Mouse (Mus musculus) embryo, embryonic 10.5 days (tissue): ENCODE measurements around the gene Arhgap45.

ENCODE experiments used
- DNase-seq: peaks from one replicate; pipeline ENCODE4 v3.0.0-alpha.2; 2015; ENCODE audit warnings: low spot score

Arhgap45 gene

DNA sequence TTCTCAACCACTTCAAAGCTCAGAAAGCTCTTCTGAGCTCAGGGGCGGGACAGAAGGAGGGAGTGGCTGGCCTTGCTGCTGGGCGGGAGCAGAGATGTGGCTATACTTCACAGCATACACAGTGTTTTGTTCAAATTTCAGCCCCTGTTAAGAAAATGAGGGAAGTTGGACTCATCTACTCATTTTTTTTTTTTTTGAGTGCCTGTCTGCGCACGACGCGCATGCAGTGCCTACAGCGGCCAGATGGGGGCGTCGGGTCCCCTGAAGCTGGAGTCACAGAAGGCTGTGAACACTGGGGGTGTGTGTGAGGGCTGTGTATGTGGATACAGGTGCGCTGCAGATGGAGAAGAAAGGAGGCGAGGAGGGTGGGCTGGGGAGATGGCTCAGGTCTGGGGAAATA is 29.5 kb upstream of the Arhgap45 start:
- DNase-seq: peak; percentile 88

DNA sequence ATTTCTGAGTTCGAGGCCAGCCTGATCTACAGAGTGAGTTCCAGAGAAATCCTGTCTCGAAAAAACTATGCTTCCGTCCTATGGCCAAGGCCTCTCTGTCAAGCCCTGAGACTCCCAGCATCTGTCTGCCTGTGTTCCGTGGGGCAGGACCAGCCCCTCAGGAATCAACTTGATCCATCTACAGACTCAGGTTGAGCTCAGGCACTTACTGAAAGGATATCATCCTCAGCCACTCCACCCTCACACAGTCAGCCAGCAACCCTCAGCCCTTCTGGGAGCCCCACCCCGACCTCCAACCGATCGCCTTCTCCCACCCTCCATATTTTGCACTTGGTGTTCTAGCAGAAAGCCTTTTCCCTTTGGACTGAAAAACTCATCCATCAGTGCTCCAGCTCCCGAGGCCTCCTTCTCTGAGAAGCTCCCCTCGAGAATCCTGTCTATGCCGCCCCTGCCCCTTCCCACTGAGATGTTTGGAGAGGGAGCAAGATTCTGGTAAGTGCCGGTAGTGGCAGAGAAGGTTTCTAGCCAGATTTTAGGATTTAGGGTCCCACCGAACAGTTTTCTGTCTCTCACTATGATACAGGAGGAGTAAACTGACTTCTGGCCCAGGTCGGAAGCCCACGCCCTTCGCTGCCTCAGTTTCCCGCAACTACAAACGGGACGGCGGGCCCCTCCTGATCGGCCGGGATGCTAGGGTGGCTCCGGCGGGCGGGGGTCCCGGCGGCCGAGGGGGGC is 28.5 kb upstream of the Arhgap45 start:
- no peak for DNase-seq

DNA sequence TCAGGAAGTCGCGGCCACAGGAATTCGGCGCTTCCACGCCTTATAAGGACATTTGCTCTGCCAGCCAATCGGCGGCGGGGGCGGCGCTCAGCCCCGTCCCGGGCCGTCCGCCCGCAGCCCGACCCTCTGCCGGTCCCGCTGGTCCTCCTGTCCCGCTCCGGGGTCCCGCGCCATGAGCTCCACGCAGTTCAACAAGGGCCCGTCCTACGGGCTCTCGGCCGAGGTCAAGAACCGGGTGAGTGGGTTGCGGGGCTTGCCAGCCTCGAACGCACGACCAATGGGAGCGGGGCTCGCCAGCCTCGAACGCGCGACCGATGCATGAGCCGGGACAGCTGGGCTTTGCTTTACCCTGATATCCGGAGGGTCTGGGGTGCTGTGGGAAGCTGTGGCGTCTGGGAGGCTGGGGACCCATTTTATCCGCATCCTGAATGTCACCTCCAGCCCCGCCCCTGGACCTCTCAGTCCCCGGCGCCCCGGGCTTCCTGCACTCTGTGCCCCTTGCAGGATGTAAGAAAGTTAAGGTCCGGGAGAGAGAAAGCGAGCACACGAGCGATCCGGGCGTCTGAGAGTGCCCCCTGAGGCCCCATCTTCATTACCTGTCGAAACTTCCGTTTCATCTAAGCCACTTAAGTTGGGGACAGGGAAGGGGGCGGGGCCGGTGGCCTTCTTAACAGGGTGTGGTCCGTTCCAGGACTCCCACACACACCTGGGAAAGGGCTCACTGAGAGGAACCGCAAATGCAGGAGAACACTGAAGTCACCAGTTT is 27.8 kb upstream of the Arhgap45 start, which contains the start of gene Cnn2:
Gene Cnn2, plus strand, starts transcription at position 79 of the 766 bp plus-strand sequence.
- peak; percentile 77 for DNase-seq

DNA sequence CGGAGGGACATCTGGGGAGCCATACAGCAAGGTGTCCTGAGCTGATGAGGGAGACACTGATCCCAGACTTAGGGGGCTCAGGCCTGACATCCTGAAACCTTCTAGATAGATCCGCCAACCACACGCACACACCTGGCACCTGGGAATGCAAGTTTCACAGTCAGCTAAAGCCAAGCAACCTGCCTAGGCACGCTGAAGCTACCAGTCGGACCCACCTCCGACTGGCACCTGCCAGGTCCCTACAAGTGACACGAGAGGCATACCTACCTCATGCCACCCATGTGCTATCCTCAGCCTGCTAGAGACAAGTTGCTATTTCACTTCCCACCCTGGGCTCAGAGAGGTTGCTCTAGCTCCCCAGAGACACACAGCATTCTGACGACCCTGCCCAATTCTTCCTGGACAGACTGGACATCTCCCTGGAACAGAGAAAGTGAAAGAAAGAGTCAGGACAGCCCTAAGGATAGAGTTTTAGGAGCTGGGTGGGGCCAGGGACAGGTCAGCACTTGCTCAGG is 27.1 kb upstream of the Arhgap45 start:
- DNase-seq: no peak

DNA sequence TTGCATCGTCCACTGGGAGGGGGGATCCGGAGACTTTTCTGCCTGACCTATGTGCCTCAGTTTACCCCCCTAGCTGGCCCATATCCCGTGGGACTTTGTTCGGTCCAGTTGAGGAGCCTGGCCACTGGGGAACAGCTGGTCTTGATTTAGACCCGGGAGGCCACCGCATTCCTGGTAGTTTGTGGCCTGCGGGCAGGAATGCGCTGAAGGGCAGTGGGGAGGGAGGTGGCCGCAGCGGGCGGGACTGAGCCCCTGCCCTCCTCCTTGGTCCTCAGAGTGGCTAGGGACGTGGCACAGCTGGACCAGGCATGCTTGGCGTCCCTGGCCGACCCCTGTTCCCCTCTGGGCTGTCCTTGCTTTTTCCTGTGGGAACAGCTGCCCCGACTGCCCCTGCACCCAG is 26.6 kb upstream of the Arhgap45 start:
- DNase-seq: peak; percentile 67

DNA sequence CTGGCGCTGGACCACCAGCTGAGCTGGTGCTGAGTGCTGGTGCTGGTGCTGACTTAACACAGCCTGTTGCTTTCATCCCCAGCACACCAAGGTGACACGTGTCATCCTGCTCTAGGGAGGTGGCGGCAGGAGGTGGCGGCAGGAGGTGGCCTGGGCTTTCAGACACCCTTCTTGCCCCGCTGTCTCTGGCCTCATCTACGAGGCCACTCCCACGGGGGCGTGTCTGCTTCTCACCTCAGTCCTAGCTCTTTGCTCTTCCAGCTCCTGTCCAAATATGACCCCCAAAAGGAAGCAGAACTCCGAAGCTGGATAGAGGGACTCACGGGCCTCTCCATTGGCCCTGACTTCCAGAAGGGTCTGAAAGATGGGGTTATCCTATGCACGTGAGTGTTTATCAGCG is 25.4 kb upstream of the Arhgap45 start:
- no peak for DNase-seq

DNA sequence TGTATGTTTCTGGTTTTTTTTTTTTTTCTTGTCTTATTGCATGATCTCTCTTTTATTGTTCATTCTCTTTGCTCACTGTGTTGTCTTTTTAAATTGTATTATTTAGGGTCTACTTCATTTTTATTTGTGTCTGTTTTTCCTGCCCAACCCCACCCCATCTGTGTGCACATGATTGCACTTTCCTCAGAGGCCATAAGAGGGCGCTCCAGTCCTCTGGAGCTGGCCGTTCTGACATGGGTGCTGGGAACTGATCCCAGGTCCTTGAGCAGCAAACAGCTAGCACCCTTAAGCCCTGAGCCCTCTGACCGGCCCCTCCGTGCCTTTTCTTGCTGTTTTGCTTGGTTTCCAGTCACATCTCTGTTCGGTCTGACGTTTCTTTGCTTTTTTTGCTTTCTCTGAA is 24.9 kb upstream of the Arhgap45 start:
- no peak for DNase-seq

DNA sequence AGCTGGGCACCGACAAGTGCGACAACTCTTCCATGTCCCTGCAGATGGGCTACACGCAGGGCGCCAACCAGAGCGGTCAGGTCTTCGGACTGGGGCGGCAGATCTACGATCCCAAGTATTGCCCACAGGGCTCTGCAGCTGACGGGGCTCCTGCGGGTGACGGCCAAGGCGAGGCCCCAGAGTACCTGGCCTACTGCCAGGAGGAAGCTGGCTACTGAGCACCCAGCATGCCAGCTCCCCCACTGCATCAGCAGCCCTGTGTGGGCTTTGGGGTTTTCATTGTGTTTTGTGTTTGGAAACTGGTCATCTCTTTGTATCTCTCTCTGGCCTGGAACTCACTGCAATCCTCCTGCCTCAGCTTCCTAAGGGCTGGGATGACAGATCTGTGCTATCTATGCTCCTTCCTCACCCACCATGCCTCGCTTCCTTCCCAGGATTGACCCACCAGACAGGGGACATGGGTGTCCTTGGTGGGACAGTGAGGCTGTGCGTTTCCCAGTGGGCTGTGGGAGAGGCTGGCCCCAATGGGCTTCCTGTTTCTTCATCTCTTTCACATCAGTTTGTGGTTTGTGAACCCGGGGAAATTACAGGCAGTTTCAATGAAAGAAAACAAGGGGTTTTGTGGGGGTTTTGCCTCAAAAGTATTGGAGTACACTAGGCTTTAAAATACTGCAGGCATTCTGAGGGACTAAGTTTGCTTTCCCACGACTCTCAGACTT is 21.9 kb upstream of the Arhgap45 start:
- DNase-seq: no peak

DNA sequence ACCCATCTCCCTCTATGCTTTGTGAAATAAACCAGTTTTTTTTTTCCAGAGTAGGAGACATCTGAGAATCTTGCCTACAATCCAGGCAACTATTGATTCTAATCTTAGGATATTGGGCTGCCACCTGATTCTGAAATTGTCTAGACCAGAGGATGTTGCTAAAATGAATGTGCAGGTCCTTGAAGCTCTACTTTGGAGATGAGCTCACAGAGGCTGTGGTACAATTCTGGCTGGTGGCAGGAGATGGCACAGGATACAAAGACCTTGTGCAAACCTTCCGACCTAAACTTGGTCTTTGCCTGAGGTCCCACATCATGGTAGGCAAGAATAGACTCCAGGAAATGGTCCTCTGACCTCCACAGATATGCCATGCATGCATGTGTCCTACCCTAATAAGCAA is 20.8 kb upstream of the Arhgap45 start:
- DNase-seq: no peak

DNA sequence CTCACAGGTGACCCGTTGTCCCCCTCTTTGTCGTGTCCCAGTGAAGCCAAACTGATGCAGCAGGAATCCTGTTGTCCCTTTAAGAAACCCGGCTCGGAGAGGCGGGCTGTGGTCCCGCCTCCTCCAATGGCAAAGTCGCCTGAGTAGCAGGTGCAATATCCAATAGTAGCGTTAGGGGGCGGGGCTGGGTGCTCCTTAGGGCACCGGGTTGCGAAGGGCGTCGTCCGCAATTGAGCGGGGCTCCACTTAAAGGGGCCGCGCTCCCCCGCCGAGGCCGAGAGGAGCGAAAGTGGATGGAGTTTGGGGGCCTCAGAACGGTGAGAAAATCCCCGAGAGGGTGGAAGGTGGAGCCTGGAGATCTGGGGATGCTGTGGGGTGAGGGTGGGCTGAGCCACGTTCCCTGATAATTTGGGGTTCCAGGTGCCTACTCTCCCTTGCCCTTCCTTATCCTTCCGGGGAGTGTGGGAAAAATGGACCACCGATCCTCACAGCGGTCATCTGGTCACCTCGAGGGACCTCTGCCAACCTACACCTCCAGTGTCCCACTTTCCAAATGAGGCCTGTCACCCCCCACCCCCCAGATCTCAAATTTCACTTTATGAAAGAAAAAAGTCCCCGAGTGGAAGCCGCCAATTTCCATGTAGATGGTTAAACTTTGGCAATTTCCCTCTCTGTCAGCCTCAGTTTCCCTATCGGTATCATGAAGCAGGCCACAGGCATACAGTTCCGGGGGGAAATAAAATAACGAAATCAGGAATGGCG is 20.0 kb upstream of the Arhgap45 start, which contains the start of gene Abca7:
Gene Abca7, plus strand, starts transcription at position 223 of the 762 bp plus-strand sequence.
- peak; percentile 99 for DNase-seq

DNA sequence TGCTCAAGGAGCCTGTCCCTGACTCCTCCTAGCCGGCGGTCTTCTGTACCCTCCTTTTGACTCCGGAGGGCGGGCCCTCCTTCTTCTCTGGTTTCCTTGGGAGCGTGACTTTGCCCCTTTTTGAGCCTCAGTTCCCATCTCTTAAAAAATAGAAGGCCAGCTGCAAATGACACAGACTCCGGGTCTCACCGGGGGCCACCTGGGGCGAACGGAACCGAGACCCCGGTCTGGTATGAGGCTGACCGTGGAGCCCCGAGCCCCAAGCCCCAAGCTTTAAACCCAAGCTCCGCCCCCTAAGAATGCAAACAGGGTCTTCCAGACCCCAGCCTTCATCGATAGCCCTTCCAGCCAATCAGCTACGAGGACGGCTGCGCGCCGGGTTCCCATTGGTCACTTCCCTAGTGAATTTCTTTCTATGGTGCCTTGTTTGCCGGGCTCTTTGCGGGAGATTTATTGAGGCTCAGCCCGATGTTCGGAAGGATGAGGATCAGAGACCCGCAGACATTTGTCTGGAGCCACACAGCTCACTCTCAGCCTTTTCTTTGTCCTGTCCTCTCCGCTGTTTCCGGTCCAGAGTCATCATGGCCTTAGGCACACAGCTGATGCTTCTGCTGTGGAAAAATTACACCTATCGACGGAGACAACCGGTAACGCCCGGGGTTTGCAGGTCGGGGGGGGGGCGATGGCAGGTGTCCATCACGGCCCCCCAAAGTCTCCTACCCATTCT is 19.3 kb upstream of the Arhgap45 start:
- peak; percentile 96 for DNase-seq

DNA sequence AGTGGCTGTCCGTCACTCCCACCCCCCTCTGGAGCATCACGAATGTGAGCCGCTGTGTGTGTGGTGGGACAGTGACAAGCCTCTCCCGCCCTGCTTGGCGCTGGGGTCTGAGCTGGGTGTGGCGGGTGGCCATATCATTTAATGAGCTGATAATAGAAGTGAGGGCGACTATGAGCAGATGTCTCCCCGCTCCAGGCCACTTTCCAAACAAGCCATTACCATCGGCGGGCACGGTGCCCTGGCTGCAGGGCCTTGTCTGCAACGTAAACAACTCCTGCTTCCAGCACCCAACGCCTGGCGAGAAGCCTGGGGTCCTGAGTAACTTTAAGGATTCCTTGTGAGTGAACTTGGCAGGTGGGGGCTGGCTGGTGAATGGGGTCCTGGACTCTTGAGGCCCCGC is 18.6 kb upstream of the Arhgap45 start:
- no peak for DNase-seq

DNA sequence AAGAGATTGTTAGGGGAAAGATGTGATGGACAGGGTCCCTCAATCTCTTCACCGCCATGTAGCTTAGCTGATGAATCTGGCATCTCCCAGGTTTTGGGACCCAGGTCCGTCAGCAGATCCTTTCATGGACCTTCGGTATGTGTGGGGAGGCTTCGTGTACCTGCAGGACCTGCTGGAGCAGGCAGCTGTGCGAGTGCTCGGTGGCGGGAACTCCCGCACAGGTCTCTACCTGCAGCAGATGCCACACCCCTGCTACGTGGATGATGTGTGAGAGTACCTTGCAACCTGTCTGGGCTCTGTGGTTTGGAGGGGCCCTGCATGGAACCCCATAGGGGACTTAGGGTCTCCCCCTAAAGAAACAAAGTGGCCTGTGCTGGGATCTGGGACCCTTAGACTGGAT is 14.5 kb upstream of the Arhgap45 start:
- DNase-seq: no peak

DNA sequence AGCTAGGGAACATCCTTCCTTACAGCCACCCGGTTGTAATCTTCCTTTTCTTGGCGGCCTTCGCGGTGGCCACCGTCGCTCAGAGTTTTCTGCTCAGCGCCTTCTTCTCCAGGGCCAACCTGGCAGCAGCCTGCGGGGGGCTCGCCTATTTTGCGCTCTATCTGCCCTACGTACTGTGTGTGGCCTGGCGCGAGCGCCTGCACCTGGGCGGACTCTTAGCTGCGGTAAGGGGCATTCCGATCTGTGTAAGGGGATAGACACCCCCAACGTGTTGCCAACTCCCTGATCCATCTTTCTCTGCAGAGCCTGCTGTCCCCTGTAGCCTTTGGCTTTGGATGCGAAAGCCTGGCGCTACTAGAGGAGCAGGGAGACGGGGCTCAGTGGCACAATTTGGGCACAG is 13.6 kb upstream of the Arhgap45 start:
- DNase-seq: no peak

DNA sequence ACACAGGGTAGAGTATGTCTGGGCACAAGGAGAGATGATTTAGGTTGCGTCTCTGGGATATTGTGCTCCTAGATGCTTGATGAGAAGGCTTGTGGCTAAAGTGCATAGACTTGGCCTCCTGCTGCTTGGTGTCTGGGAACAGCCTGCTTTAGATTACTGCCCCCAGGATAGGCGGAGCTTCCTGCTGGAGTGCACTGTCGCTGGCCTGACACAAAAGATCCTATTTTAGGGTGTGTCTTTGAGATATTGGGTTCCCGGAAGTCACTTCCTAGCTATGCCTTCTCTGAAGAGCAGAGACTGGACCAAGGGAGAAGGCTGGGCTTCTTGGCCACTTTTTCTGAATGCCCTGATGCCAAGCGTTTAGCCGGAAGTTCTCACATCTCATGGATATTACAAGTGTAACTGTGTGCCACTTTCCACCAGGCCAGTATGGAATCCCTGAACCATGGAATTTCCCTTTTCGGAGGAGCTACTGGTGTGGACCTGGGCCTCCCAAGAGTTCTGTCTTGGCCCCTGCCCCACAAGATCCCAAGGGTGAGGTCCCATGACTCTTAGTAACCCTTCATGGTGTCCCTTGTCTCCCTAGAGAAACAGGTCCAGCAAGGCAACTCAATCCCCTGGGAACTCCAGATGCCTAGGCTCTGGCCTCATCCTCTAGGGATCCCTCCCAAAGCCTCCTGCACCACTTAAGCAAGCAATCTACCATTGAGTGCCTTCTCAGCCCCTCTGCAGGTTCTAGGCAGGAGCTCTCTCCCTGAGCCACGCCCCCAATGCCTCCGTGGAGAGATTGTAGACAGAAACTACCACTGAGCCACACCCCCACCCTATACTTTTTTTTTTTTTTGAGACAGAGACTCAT is 12.8 kb upstream of the Arhgap45 start:
- no peak for DNase-seq

DNA sequence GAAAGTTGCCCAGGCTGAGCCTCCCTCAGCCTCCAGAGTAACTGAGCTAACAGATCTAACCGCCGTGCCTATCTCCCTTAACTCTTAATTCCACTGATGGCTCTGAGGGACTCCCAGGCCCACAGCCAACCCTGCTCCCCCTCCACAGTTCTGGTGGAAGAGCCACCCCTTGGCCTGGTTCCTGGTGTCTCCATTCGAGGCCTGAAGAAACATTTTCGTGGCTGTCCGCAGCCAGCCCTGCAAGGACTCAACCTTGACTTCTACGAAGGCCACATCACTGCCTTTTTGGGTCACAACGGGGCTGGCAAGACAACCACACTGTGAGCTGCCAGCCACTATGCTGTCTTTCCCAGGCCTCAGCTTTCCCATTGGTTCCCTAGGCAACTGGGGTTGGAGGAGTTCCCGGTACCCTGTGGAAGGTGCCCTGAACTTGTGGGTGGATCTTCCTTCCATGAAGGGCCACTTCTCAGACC is 12.2 kb upstream of the Arhgap45 start:
- no peak for DNase-seq

DNA sequence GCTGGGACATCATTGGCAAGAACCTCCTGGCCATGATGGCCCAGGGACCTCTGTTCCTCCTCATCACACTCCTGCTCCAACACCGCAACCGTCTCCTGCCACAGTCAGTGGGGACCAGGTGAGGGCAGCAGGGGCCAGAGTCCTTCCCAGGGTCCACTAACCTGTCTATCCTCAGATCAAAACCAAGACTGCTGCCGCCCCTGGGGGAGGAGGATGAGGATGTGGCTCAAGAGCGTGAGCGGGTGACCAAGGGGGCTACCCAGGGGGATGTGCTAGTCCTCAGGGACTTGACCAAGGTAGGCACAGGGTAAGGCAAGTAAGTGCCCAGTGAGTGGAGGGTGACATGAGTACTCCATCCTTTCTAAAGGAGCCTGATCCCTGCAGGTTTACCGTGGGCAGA is 4.7 kb upstream of the Arhgap45 start:
- no peak for DNase-seq

DNA sequence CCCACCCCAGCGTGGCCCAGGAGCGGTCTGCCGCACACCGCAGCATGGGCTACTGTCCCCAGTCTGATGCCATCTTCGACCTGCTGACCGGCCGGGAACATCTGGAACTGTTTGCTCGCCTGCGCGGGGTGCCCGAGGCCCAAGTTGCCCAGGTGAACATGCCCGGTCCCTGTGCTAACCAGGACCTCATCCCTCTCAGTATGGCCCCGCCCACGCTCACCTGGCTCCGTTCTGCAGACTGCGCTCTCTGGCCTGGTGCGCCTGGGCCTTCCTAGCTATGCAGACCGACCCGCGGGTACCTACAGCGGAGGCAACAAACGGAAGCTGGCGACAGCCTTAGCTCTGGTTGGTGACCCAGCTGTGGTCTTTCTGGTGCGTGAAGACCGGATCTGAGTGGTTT is 2.8 kb upstream of the Arhgap45 start:
- no peak for DNase-seq

DNA sequence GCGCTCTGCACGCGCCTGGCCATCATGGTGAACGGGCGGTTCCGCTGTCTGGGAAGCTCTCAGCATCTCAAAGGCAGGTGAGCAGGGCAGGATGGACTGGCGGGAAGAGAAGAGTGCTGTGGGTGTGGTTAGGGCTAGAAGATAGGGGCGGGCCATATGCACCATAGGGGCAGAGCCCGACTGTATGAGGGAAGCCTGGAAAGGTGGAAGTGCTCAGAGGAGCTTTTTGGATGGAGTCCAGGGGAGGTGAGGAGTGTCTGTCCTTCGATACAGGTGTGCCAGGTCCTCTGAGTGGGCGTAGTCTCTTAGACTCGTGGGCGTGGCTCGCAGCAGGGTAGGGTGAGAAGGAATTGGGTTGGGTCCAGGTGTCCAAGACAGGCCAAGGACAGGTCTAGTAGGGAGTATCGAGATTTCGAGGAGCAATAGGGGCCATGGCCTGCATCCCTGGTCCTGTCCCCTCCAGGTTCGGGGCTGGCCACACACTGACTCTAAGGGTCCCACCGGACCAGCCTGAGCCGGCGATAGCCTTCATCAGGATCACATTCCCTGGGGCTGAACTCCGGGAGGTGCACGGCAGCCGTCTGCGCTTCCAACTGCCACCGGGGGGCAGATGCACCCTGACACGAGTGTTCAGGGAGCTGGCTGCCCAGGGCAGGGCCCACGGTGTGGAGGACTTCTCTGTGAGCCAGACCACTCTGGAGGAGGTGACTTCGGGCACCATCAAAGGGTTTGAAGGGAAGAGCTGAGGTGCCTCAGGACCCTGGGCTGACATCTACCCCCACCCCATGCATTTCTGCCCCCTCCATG is 1.8 kb upstream of the Arhgap45 start:
- no peak for DNase-seq
